Mouse (Mus musculus) neural tube, embryonic 15.5 days (tissue): ENCODE data around the gene Vps50. TPM values are rescaled to one million over a fixed set of nuclear protein-coding genes. Genes with fewer than 3 reads are reported as not detected.
"Not testable (repeated sequence)": the region's sequence is repeated elsewhere in the genome, so short reads cannot be mapped to it uniquely, and the experiment has no call there.

Experiments used
- ATAC-seq: fragments of 200-750 bp; cut with Nextera tagmentation; 2 replicates; pipeline ENCODE4 v1.8.0; 2017; ENCODE audit warnings: mild to moderate bottlenecking, moderate TSS enrichment, moderate library complexity; ENCODE audit not compliant: low FRiP score
- H3K27ac ChIP-seq: fragments of 300-500 bp; sonication (generic); replicated peaks from 2 replicates; pipeline ENCODE4 v1.5.1; 2015; ENCODE audit warnings: mild to moderate bottlenecking, inconsistent platforms
- H3K27me3 ChIP-seq: fragments of 300-500 bp; sonication (generic); replicated peaks from 2 replicates; pipeline ENCODE4 v1.6.1; 2015; ENCODE audit warnings: inconsistent platforms
- H3K36me3 ChIP-seq: fragments of 300-500 bp; sonication (generic); 2 replicates; pipeline ENCODE4 v1.6.1; 2015; ENCODE audit warnings: inconsistent platforms
- H3K4me1 ChIP-seq: fragments of 300-500 bp; sonication (generic); 2 replicates; pipeline ENCODE4 v1.6.1; 2015; ENCODE audit warnings: inconsistent platforms
- H3K4me2 ChIP-seq: fragments of 300-500 bp; sonication (generic); 2 replicates; pipeline ENCODE4 v1.6.1; 2015; ENCODE audit warnings: inconsistent platforms, mild to moderate bottlenecking, moderate library complexity
- H3K4me3 ChIP-seq: fragments of 300-500 bp; sonication (generic); replicated peaks from 2 replicates; pipeline ENCODE4 v1.5.1; 2015; ENCODE audit warnings: mild to moderate bottlenecking, inconsistent platforms
- H3K9ac ChIP-seq: fragments of 300-500 bp; sonication (generic); replicated peaks from 2 replicates; pipeline ENCODE4 v1.6.1; 2015; ENCODE audit warnings: mild to moderate bottlenecking, inconsistent platforms
- H3K9me3 ChIP-seq: fragments of 300-500 bp; sonication (generic); replicated peaks from 2 replicates; pipeline ENCODE4 v1.6.1; 2016; ENCODE audit warnings: inconsistent platforms
- WGBS: fragments of 180-500 bp; shearing (Covaris S2); methylation state at CpG from one replicate; pipeline ENCODE4 v1.1.7; 2015; ENCODE audit warnings: mixed read lengths; 5-methylcytosine and 5-hydroxymethylcytosine counted together
- polyA plus RNA-seq: library from polyadenylated mRNA; unstranded; fragments of >200 nt; fragmentation: Nextera tagmentation; extraction: Ambion mirVana; gene quantifications from 2 replicates; pipeline ENCODE4 v1.2.1, GENCODE M21; 2015

The Vps50 gene
- polyA plus RNA-seq, 1 experiment from 2014 or later: 55.1 TPM

DNA sequence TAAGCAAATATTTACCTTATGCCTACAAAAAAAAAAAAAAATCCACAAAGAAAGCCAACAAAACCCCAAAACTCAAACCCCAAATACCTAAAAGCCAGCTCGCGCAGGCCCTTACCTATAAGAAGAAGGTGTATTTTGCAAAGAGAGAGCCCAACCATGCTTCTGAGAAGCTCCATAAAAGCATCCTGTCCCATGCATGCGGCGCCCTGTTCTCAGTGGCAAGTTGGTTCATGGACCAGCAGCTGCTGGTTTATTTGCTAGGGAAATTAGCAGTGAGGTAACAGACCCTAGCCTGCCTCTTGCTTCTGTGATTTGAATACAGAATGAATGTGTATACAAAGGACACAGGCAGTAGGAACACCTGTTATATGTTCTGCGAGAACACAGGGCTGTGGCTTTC lies 3.9 kb upstream of the Vps50 start:
- H3K4me2 ChIP-seq: no peak overlapping the region
- WGBS: 72% methylated on average over 5 of the region's 5 CpGs
- H3K36me3 ChIP-seq: no peaks in the 10 kb centered on the region
- no peak overlapping the region for H3K9ac ChIP-seq
- no peak overlapping the region for H3K4me3 ChIP-seq
- no peaks in the 10 kb centered on the region for H3K27me3 ChIP-seq
- H3K4me1 ChIP-seq: peaks cover 10% of the 10 kb centered on the region
- no peaks in the 10 kb centered on the region for H3K9me3 ChIP-seq
- no peak overlapping the region for H3K27ac ChIP-seq
- no peak for ATAC-seq

DNA sequence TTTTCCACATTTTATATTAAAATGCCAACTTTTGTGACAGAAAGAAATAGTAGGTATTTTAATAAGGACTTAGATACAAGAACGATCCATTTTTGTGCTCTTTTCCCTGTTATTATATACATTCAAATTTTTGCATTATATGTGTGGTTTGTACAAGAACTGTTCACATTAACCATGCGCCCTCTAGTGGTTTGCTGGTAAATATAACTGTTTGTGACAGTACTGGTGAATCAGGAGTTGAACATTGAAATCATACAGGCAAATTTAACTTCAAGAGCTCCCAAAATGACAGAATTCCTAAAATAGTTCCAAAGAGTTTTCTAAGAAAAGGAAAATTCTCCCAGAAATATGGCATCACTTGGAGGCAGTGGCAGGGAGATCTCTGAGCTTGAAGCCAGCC lies 2.0 kb upstream of the Vps50 start:
- peaks cover 15% of the 10 kb centered on the region for H3K4me1 ChIP-seq
- no peak overlapping the region for H3K4me2 ChIP-seq
- H3K27me3 ChIP-seq: no peaks in the 10 kb centered on the region
- 7% methylated on average over 2 of the region's 2 CpGs for WGBS
- no peaks in the 10 kb centered on the region for H3K9me3 ChIP-seq
- H3K9ac ChIP-seq: no peak overlapping the region
- no peak for ATAC-seq
- H3K36me3 ChIP-seq: no peaks in the 10 kb centered on the region
- no peak overlapping the region for H3K27ac ChIP-seq
- H3K4me3 ChIP-seq: no peak overlapping the region

DNA sequence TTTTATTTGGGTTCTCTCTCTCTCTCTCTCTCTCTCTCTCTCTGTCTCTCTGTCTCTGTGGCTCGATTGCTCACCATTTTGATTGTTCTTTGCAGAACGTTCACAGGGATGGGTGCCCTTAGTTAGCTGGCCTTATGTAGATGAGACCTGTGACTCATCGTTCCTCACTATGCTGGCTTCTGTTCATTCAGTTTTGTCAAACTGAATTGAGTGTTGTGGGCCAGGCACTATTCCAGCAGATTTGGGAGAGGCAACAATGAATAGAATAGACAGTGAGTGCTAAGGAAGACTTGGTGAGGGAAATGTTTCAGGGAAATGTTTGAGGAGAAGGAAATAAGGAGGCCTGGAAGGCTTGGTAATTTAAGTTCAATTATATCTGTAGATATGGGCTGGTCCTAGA lies 2.1 kb downstream of the Vps50 start:
- no peak overlapping the region for H3K27ac ChIP-seq
- H3K9me3 ChIP-seq: no peaks in the 10 kb centered on the region
- no peak for ATAC-seq
- no peaks in the 10 kb centered on the region for H3K36me3 ChIP-seq
- H3K4me2 ChIP-seq: no peak overlapping the region
- peaks cover 15% of the 10 kb centered on the region for H3K4me1 ChIP-seq
- no peak overlapping the region for H3K4me3 ChIP-seq
- WGBS: 89% methylated on average over 3 of the region's 3 CpGs
- H3K27me3 ChIP-seq: no peaks in the 10 kb centered on the region
- H3K9ac ChIP-seq: no peak overlapping the region

DNA sequence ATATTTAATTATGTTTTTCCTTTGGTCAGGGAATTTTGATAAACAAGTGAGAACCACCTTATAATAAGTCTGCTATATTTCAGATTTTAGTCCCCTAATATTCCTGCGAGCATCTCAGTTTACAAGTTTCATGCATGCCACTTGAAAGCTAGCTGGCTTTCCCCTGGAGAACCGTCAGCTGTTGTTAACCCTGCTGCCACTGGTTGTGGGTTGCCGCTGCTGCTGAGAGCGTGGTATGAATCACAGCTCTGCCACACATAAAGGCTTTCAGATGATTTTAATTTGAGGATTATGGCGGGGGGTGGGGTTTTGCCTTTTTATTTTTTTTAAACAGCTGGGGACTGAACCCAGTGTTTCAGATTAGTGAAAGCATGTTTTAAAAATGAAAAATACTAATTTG lies 7.1 kb downstream of the Vps50 start:
- H3K27me3 ChIP-seq: no peaks in the 10 kb centered on the region
- no peak overlapping the region for H3K4me3 ChIP-seq
- no peaks in the 10 kb centered on the region for H3K36me3 ChIP-seq
- H3K9me3 ChIP-seq: no peaks in the 10 kb centered on the region
- H3K9ac ChIP-seq: no peak overlapping the region
- no peak overlapping the region for H3K27ac ChIP-seq
- 60% methylated on average over 5 of the region's 5 CpGs for WGBS
- peaks cover 1% of the 10 kb centered on the region for H3K4me1 ChIP-seq
- H3K4me2 ChIP-seq: no peak overlapping the region
- ATAC-seq: no peak

DNA sequence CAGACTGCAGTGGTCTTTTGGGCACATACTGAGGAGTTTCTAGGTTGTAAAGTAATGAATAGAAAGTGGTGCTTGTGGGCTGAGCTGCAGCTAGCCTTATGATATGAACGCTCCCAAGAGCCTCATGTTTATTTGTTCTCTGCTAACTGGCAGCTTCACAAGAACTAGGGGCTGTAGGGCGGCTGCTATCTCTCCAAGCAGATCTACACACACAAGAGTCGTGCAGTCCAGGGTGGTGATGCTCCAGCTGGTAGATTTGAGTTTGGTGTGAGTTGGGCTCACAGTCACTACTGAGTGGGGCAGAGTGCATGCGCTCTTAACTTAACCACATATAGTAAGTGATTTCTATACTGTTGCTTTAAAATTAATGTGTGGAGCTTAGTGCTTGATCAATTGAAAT lies 8.9 kb downstream of the Vps50 start:
- H3K9me3 ChIP-seq: no peaks in the 10 kb centered on the region
- H3K27ac ChIP-seq: no peak overlapping the region
- no peaks in the 10 kb centered on the region for H3K36me3 ChIP-seq
- ATAC-seq: no peak
- WGBS: 76% methylated on average over 4 of the region's 4 CpGs
- no peak overlapping the region for H3K4me3 ChIP-seq
- H3K27me3 ChIP-seq: no peaks in the 10 kb centered on the region
- no peak overlapping the region for H3K9ac ChIP-seq
- peaks cover 15% of the 10 kb centered on the region for H3K4me1 ChIP-seq
- no peak overlapping the region for H3K4me2 ChIP-seq

DNA sequence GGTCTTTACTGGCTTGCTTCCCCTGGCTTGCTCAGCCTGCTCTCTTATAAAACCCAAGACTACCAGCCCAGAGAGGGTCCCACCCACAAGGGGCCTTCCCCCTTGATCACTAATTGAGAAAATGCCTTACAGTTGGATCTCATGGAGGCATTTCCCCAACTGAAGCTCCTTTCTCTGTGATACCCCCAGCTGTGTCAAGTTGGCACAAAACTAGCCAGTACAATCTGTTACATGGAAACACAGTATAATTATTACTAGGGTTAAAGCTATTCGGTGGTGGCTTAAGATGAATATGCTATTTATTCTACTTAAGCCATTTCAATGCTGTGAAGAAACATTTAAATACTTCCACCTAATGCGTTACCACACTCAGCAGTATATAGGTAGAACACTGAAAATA lies 10.0 kb downstream of the Vps50 start:
- H3K4me3 ChIP-seq, ATAC-seq, H3K36me3 ChIP-seq, H3K4me2 ChIP-seq, H3K27me3 ChIP-seq, H3K9ac ChIP-seq, H3K9me3 ChIP-seq, H3K27ac ChIP-seq: not testable (repeated sequence)
- H3K4me1 ChIP-seq: peaks cover 23% of the 10 kb centered on the region
- WGBS: 93% methylated on average over 2 of the region's 2 CpGs

DNA sequence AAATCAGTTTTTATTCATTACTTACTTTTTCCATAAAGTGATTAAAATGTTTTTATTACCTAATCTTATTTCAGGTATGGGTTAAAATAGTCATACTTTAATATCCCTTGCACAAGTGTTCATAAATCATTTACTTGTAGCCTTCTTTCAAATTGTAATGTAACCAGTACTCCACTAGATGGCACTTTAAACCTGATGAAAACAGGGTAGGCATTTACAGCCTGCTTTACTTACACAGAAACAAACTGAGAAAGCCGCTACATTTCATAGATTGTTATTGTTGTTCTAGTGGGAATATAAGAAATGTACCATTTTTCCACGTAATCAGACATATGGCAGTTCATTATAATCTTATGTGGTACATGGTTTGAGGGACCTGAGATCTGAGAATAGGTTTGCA lies 11.6 kb downstream of the Vps50 start:
- Histone ChIP-seq H3K4me2 (no peak overlapping the region), H3K27ac (no peak overlapping the region), H3K9ac (no peak overlapping the region), H3K4me3 (no peak overlapping the region), H3K9me3 (no peaks in the 10 kb centered on the region), H3K4me1 (peaks cover 25% of the 10 kb centered on the region), H3K36me3 (no peaks in the 10 kb centered on the region), H3K27me3 (no peaks in the 10 kb centered on the region)
- ATAC-seq: peak; percentile 51
- WGBS: 11% methylated on average over 2 of the region's 2 CpGs

DNA sequence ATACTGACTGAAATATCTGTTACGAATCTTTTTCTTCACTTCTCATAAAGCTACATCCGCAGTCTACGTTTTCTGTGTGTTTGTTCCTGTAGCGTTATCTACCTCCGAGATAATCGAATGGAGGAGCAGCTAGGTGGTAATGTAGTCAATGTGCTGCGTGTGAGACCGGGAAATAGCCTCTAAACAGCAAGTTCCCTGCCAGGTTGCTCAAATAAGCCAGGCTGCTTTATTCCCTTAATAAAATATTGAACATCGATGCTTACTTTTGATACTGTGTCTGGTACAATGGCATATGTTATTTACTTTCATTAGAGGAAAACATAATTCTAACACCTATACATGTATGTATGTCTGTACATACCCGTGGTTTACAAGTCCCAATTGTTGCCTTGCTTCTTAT lies 12.9 kb downstream of the Vps50 start:
- H3K27ac ChIP-seq: peak overlapping the region; percentile 71
- no peaks in the 10 kb centered on the region for H3K27me3 ChIP-seq
- ATAC-seq: peak; percentile 30; the same call in 1 of the 2 replicates
- H3K4me3 ChIP-seq: no peak overlapping the region
- H3K4me2 ChIP-seq: peak overlapping the region; percentile 42
- WGBS: 50% methylated on average over 10 of the region's 10 CpGs
- no peaks in the 10 kb centered on the region for H3K36me3 ChIP-seq
- H3K4me1 ChIP-seq: peaks cover 25% of the 10 kb centered on the region
- no peak overlapping the region for H3K9ac ChIP-seq
- no peaks in the 10 kb centered on the region for H3K9me3 ChIP-seq

DNA sequence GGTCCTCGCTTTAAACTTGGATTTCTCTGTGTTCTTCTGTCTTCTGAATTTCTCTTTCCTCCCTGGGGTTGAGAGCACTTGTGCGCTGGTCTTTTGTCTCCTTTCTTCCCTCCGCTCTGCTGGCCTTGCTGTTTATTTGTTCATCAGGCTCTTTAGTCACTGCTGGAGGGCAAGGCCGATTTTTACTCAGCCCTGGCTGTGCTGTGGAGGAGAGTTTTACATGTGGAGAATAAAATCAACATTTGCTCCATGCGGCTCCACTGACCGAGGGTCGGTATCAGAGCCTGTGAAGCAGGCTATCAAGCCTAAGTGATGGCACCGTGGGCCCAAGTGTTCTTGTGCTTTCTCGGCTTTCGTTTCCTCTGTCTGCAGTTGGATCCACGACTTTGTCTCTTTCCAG lies 13.4 kb downstream of the Vps50 start:
- H3K27ac ChIP-seq: peak overlapping the region; percentile 71
- 27% methylated on average over 11 of the region's 11 CpGs for WGBS
- no peaks in the 10 kb centered on the region for H3K9me3 ChIP-seq
- H3K27me3 ChIP-seq: no peaks in the 10 kb centered on the region
- H3K36me3 ChIP-seq: no peaks in the 10 kb centered on the region
- H3K4me2 ChIP-seq: peak overlapping the region; percentile 42
- peak overlapping the region; percentile 36; the same call in 1 of the 2 replicates for H3K9ac ChIP-seq
- H3K4me3 ChIP-seq: peak overlapping the region; percentile 9; the same call in 1 of the 2 replicates
- H3K4me1 ChIP-seq: peaks cover 25% of the 10 kb centered on the region
- ATAC-seq: peak; percentile 54

DNA sequence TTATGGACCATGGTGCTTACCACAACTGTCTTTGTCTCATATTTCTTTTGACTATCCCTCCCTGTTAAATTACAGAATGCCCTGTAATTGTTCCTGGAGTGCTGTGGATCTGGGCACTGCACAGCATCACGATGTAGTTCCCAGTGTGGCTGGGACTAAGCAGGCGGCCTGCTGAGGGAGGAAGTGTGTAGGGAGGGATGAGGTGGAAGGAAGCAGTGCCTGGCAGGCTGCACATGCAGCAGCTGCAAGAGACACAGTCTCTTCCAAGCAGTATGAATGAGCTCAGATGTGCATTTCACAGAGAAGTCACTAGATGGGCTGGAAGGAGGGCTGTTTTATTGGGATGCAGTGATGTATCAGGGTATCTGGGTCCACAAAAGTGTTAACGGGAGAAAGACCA lies 14.4 kb downstream of the Vps50 start:
- 26% methylated on average over 3 of the region's 3 CpGs for WGBS
- peak; percentile 79 for ATAC-seq
- no peaks in the 10 kb centered on the region for H3K27me3 ChIP-seq
- peaks cover 25% of the 10 kb centered on the region for H3K4me1 ChIP-seq
- H3K36me3 ChIP-seq: no peaks in the 10 kb centered on the region
- H3K4me2 ChIP-seq: no peak overlapping the region
- H3K9me3 ChIP-seq: no peaks in the 10 kb centered on the region
- no peak overlapping the region for H3K9ac ChIP-seq
- H3K4me3 ChIP-seq: no peak overlapping the region
- H3K27ac ChIP-seq: peak overlapping the region; percentile 68

DNA sequence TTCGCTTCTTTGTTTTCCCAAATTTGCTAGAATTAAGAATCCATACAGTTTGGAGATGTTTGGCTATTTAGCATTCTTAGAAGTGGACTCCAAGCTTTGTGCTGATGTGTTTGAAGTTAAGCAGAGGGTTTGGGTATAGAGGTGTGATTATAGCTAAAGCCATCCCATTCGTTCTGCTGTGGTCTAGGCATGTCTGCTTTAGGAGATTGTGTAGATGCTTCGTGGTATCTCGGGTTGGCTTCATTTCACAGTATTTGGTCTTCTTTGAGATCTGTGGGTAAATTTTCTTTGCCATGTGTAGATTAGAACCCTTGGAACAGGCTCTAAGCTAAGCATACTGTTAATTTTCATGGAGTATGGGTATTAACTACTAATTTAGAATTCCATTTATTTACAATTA lies 30.0 kb downstream of the Vps50 start:
- no peak overlapping the region for H3K4me3 ChIP-seq
- WGBS: 96% methylated on average over 4 of the region's 4 CpGs
- H3K4me2 ChIP-seq: no peak overlapping the region
- 0 out of 2 replicates have a peak, but pooled peaks cover 6% of the 10 kb centered on the region for H3K36me3 ChIP-seq
- H3K9ac ChIP-seq: no peak overlapping the region
- H3K9me3 ChIP-seq: no peaks in the 10 kb centered on the region
- no peak overlapping the region for H3K27ac ChIP-seq
- ATAC-seq: no peak
- H3K27me3 ChIP-seq: no peaks in the 10 kb centered on the region
- H3K4me1 ChIP-seq: no peaks in the 10 kb centered on the region

DNA sequence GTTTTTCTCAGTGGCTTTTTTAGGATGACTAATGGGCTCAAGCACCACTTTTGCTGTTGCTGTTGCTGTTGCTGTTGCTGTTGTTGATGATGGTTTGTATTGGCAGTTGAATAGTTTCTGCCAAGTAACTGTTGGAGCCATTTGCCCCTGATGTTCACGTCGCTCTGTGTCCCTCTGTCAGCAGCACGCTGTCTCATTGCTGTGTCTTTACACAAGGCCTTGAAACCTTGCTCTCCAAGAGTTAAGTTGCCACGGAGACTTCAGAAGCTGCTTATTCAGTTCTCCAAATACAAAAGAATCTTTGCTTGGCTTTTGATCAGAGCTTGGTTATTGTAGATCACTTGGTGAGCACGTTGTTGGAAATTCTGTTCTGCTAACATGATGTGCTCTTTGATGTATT lies 33.3 kb downstream of the Vps50 start:
- H3K36me3 ChIP-seq: peaks cover 3% of the 10 kb centered on the region; the same call in 1 of the 2 replicates
- no peak overlapping the region for H3K9ac ChIP-seq
- H3K4me2 ChIP-seq: no peak overlapping the region
- no peaks in the 10 kb centered on the region for H3K4me1 ChIP-seq
- no peaks in the 10 kb centered on the region for H3K9me3 ChIP-seq
- no peak for ATAC-seq
- H3K27ac ChIP-seq: no peak overlapping the region; the same call in 1 of the 2 replicates
- 22% methylated on average over 5 of the region's 5 CpGs for WGBS
- H3K27me3 ChIP-seq: no peaks in the 10 kb centered on the region
- H3K4me3 ChIP-seq: no peak overlapping the region

DNA sequence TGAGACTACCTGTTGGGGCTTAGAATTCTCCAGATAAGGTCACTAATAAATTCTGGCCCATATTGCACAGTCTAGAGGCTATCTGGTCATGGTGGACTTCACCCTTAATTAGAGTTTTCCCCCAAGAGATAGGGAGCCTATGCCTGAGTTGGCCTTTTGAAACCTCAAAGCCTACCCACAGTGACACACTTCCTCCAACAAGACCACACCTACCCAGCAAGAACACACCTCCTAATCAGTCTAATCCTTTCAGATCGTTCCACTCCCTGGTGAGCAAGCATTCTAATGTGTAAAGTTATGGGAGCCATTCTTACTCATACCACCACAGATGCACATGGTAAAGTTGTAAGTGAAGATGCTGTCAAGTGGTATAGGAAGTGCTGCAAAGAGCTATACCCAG lies 37.9 kb downstream of the Vps50 start:
- 83% methylated on average over 1 of the region's 1 CpGs for WGBS
- H3K9ac ChIP-seq: no peak overlapping the region
- H3K4me2 ChIP-seq: no peak overlapping the region
- H3K36me3 ChIP-seq: peaks cover 6% of the 10 kb centered on the region; the same call in 1 of the 2 replicates
- ATAC-seq: no peak
- H3K4me3 ChIP-seq: no peak overlapping the region
- H3K27me3 ChIP-seq: no peaks in the 10 kb centered on the region
- H3K9me3 ChIP-seq: no peaks in the 10 kb centered on the region
- no peak overlapping the region for H3K27ac ChIP-seq
- H3K4me1 ChIP-seq: no peaks in the 10 kb centered on the region
